Mouse (Mus musculus) c-Kit-positive CD71-negative TER-119-negative erythroid progenitor cells, embryonic 14.5 days (primary cell): Measurements from ENCODE around the gene Zfr2.
A peak's percentile ranks its signal among the peaks of the same experiment; 100 is the strongest.

ENCODE experiments used
- DNase-seq: peaks from one replicate; pipeline ENCODE4 v3.0.0-alpha.2; 2013; ENCODE audit warnings: low read depth

Zfr2 gene

GRCm38 (mm10) chr10:81287513-81288157 lies 54.7 kb downstream of the Zfr2 start:
- DNase-seq, result peak; percentile 78

GRCm38 (mm10) chr10:81288601-81289000 lies 55.6 kb downstream of the Zfr2 start:
- DNase-seq, result no peak

- peak; percentile 63 for DNase-seq
Observed at GRCm38 (mm10) chr10:81289278-81289677, 56.3 kb downstream of the Zfr2 start.

DNA sequence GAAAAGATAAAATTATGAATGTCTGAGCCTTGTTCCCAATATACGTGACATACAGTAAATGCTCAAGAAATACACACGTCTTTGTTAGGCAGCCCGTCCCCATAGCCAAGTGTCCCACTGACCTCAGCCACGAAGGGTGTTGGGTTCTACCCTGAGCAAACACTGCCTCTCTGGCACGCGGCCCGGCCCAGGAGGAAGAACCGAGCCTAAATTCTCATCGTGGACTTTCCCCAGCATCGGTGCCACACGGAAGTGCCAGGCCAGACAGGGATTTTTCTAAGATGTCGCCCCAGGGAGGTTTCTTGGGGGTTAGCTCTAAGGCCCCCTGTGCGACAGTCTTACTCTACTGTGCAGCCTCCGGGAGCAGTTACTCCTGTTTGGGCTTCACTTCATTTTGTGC lies 56.9 kb downstream of the Zfr2 start:
- DNase-seq, result no peak

GRCm38 (mm10) chr10:81290698-81291460 lies 57.9 kb downstream of the Zfr2 start:
- DNase-seq, result no peak

GRCm38 (mm10) chr10:81291511-81292104 lies 58.7 kb downstream of the Zfr2 start, which contains the start of gene Tjp3:
Gene Tjp3, minus strand, starts transcription at chr10:81291581.
- DNase-seq, result no peak

DNA sequence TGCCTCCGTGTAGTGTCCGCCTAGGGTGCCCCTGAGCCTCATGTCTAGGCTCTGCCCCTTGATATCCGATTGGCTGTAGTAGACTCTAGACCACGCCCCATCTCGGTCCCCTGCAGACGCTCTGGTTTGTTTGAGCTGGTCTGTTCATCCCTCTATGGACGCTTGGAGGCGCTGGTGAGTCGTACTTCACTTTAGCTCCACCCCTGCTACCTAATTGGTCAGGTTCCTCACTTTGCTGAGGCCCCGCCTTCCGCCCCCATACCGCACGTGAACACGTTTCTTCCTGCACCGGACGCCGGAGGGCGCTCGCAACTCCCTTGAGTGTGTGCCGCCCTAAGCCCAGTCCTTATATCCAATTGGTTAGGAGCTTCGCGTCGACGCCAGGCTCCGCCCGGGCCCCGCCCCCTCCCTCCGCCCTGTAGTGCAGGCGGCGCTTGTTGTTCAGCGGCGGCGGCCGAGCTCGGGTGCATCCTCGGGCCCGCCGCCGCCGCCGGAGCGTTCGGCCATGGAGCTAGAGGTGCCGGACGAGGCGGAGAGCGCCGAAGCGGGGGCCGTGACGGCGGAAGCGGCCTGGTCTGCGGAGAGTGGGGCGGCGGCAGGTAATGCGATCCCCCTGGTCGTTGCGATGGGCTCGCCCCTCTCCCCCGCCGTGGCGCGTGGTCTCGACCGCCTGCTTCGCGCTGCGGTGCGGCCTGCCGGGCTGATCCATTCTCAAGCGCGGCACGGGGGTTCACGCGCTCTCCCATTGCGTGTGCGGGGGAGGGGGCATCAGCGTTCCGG lies 59.8 kb downstream of the Zfr2 start, which contains the start of gene Pip5k1c:
TSS of gene Pip5k1c (plus strand) at position 410 of the 780 bp plus-strand sequence.
- DNase-seq, result peak; percentile 100

DNA sequence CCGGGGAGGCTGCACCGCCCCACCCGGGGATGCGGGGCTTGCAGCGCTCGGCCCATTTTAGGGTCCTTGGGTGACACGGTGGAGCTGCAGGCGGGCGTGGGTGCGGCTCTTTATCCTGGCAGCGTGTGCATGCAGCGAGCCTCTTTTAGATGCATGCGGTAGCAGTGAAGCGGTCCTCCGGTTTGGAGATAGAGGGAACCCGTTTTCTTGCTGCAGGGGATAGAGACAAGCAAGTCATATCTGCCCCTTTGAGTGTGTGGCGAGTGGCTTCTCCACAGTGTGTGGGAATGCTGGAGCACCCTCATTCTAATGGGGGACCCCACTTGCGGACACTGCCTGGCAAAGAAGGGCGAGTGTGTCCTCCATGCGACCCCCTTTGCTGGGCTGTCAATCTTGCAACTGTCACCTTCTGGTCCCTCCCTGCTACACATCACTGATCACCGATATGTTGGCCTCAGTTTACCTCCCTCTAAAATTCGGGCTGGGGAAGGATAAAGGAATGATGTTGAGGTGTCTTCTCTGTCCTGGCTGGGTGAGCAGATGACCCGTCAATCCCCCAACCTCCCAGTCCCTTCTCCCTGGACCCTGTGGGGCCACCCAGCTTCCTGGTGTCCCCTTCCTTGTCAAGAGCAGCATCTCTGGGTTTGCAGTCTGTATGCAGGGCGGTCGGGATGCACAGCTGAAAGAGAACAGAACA lies 60.5 kb downstream of the Zfr2 start:
- no peak for DNase-seq

DNA sequence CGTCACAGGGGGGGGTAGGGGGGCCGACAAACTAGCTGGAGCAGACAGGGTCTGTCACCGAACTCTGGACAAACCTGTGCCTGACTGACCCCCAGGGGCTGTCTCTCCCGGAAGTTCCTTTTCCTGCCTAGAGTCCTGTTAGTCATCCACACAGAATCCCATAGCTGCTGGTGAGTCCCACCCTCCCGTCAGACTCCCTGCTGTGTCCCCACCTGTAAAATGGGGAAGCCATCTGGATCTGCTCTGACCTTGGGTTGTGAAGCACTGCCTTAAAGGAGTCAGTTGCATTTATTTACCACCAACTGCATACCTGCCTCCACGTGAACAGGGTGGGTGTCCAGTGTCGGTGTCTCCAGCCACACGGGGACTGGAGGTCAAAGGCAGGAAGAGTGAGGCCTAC lies 61.5 kb downstream of the Zfr2 start:
- no peak for DNase-seq

- no peak for DNase-seq
Observed at GRCm38 (mm10) chr10:81295185-81295584, 62.2 kb downstream of the Zfr2 start.

- DNase-seq, result no peak
Observed at GRCm38 (mm10) chr10:81297246-81297645, 64.3 kb downstream of the Zfr2 start.

DNA sequence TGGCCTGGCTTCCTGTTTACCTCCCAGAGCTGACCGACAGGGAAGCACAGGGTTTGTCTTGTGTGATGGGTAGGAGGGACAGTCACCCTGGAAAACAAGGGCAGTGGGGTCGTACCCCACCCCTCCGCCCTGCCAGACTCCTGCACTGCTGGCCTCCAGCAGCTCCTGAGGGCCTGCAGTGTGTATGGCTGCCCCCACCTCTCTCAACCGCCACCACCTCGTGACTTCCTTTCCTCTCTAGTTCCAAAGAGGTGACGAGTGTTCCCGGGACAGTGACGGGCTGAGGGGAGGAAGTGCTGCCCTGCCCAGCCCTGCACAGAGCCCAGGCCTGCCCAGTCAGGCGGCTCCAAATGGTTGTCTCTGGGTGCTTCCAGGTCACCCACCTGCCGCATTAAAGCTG lies 64.9 kb downstream of the Zfr2 start:
- DNase-seq, result no peak

DNA sequence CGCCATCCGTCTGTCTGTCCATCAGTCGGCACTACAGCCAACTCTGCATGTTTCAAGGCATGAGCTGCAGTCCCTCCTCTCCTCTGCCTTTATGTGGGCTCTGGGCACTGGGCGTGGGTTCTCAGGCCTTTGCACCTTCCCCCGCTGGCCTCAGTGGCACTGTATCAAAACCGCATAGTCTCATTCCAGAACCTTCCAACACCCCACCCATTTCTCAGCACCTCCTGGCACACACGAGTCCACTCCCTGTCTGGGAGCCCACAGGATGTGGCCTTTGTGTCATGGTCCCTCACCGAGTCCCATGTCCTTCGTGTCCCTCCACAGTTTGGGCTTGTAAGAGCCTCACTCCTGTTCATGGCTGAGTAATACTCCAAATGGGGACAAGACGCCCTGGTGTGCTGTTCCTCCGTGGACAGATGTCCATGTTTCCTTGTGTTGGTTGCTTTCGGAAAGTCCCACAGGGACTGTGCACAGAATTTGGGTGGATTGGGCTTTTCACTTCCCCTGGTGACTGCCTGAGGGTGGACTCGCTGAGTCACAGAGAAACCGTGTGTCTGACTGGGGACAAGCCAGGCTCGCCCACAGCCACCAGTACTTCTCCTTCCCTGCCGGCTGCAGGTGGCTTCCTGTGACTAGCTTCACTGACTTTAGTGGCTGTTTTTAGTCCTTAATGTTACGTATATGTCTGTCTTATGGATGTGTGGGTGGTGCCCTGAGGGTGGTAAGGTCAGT lies 65.6 kb downstream of the Zfr2 start:
- DNase-seq, result no peak

DNA sequence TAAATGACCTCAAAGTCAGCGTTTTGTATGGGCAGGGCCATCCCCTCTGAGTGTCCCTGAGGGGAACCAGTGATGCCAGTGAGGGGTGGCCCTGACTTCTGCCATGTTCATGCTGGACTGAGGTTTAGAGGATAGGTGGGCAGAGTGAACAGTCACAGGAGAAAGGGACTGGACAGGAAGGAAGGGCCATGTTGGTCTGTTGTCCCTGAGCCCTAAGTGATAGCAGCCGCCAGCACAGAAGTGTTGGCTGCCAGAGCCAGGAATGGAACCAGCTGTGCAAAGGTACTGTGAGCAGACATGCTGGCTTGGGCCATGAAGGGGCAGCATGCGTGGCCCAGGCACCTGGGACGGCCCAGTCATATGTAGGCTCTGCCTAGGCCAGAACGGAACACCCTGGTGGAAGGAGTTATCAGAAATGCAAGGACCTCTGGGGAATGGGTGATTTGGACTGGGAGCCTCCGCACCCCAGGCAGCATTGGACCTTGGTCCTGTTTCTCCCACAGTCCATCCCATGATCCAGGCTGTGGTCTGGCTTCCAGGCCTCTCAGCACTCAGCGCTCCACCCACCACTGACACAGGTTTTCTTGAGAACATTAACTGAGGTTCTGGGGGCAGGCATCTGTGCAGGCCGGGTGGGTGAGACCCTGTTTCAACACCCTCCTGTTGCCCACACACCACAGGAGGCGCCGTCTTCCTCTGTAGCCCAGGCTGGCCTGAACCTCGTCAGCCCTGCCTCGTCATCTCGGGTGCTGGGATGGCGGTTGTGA lies 66.8 kb downstream of the Zfr2 start:
- DNase-seq, result no peak

DNA sequence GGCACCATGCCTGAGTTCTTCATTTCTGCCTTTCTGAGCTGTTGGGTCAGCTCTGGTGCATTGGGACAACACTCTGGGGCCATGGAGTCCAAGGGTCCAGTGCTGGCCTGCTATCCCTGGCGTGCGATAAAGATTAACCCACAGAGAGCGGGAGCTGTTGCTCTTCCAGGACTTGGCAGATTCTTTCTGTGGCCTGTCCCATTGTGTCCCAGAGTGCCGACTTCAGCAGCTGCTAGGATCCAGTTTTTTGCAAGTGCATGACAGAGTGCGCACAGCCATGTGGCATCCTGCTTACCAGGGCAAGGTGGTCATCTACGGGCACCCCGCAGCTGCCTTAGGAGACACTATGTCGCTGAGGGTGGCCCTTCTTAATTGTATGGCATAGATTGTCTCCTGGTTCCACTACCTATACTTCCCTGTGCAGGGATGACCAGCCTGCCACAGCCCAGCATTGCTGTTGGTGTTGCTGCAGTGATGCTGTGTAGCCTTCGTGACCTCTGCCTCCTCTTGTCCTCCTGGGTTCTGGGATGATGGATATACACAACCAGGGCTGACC lies 67.5 kb downstream of the Zfr2 start:
- DNase-seq, result no peak

DNA sequence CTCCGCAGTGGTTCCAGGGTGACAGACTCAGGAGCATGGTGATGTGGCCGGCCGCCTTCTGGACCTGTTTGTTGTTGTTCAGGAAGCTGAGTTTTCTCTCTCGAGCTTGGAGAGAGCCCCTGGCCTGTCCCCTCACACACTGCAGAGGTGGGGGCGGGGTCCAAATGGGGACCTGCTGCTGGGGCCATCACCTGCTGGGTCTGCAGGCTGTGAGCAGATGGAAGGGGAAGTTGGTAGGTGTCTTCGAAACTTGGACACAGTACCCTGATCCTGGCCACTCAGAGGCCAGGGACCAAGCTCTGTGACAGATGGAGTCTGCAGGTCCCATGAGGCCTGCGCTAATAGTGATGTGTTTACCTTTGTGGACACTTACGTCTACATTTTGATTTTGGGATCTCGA lies 68.4 kb downstream of the Zfr2 start:
- no peak for DNase-seq
